Mouse (Mus musculus) limb, embryonic 13.5 days (tissue): ENCODE results near the gene Nrip1. TPM values are rescaled to one million over a fixed set of nuclear protein-coding genes. Genes with fewer than 3 reads are reported as not detected.

Experiments used
- ATAC-seq: fragments of 200-750 bp; cut with Nextera tagmentation; 2 replicates; pipeline ENCODE4 v1.8.0; 2017; ENCODE audit warnings: low read depth, moderate number of reproducible peaks, moderate TSS enrichment; ENCODE audit not compliant: low FRiP score
- H3K27ac ChIP-seq: fragments of 300-500 bp; sonication (generic); 2 replicates; pipeline ENCODE4 v1.5.1; 2015; ENCODE audit warnings: inconsistent platforms, mild to moderate bottlenecking, moderate library complexity
- H3K27me3 ChIP-seq: fragments of 300-500 bp; sonication (generic); 2 replicates; pipeline ENCODE4 v1.6.1; 2015; ENCODE audit warnings: mild to moderate bottlenecking, inconsistent platforms
- H3K36me3 ChIP-seq: fragments of 300-500 bp; sonication (generic); 2 replicates; pipeline ENCODE4 v1.6.1; 2015; ENCODE audit warnings: inconsistent platforms, mild to moderate bottlenecking, moderate library complexity
- H3K4me1 ChIP-seq: fragments of 300-500 bp; sonication (generic); 2 replicates; pipeline ENCODE4 v1.6.1; 2015; ENCODE audit warnings: inconsistent platforms
- H3K4me2 ChIP-seq: fragments of 300-500 bp; sonication (generic); replicated peaks from 2 replicates; pipeline ENCODE4 v1.6.1; 2015; ENCODE audit warnings: inconsistent platforms, mild to moderate bottlenecking, moderate library complexity
- H3K4me3 ChIP-seq: fragments of 300-500 bp; sonication (generic); 2 replicates; pipeline ENCODE4 v1.5.1; 2015; ENCODE audit warnings: moderate library complexity, mild to moderate bottlenecking, inconsistent platforms
- H3K9ac ChIP-seq: fragments of 300-500 bp; sonication (generic); 2 replicates; pipeline ENCODE4 v1.6.1; 2015; ENCODE audit warnings: mild to moderate bottlenecking, inconsistent platforms
- H3K9me3 ChIP-seq: fragments of 300-500 bp; sonication (generic); 2 replicates; pipeline ENCODE4 v1.6.1; 2016; ENCODE audit warnings: inconsistent platforms
- WGBS: fragments of 180-500 bp; shearing (Covaris S2); methylation state at CpG from one replicate; pipeline ENCODE4 v1.1.7; 2015; 5-methylcytosine and 5-hydroxymethylcytosine counted together
- polyA plus RNA-seq: library from polyadenylated mRNA; unstranded; fragments of >200 nt; fragmentation: Nextera tagmentation; extraction: Ambion mirVana; gene quantifications from 2 replicates; pipeline ENCODE4 v1.2.1, GENCODE M21; 2015

Nrip1 gene
- polyA plus RNA-seq, 1 experiment from 2014 or later = 39.4 TPM

GRCm38 (mm10) chr16:76357155-76357554, 16.5 kb downstream of the Nrip1 start:
- H3K9ac ChIP-seq = no peak overlapping the region
- H3K27ac ChIP-seq = no peak overlapping the region
- H3K4me1 ChIP-seq = peaks cover 23% of the 10 kb centered on the region
- H3K36me3 ChIP-seq = peaks cover 5% of the 10 kb centered on the region; the same call in 1 of the 2 replicates
- H3K9me3 ChIP-seq = no peaks in the 10 kb centered on the region
- no peak overlapping the region for H3K4me2 ChIP-seq
- H3K27me3 ChIP-seq = no peaks in the 10 kb centered on the region
- WGBS = 92% methylated on average over 12 of the region's 12 CpGs
- H3K4me3 ChIP-seq = no peak overlapping the region
- no peak for ATAC-seq

- Histone ChIP-seq H3K27ac (no peak overlapping the region), H3K36me3 (peaks cover 9% of the 10 kb centered on the region; the same call in 1 of the 2 replicates), H3K9ac (no peak overlapping the region), H3K4me1 (peaks cover 23% of the 10 kb centered on the region), H3K4me3 (no peak overlapping the region), H3K4me2 (no peak overlapping the region), H3K27me3 (no peaks in the 10 kb centered on the region), H3K9me3 (no peaks in the 10 kb centered on the region)
- no peak for ATAC-seq
- WGBS = 92% methylated on average over 14 of the region's 14 CpGs
These were observed 17.6 kb downstream of the Nrip1 start for GRCm38 (mm10) chr16:76355947-76356550.

GRCm38 (mm10) chr16:76355267-76355666, 18.4 kb downstream of the Nrip1 start:
- H3K27ac ChIP-seq = no peak overlapping the region
- no peak overlapping the region for H3K9ac ChIP-seq
- H3K4me2 ChIP-seq = no peak overlapping the region
- no peak; the same call in 1 of the 2 replicates for ATAC-seq
- no peak overlapping the region for H3K4me3 ChIP-seq
- 45% methylated on average over 5 of the region's 5 CpGs for WGBS
- no peaks in the 10 kb centered on the region for H3K27me3 ChIP-seq
- peaks cover 23% of the 10 kb centered on the region for H3K4me1 ChIP-seq
- no peaks in the 10 kb centered on the region for H3K9me3 ChIP-seq
- H3K36me3 ChIP-seq = peaks cover 15% of the 10 kb centered on the region; the same call in 1 of the 2 replicates

- Histone ChIP-seq H3K9ac (no peak overlapping the region), H3K27ac (no peak overlapping the region), H3K4me1 (peaks cover 23% of the 10 kb centered on the region), H3K4me2 (no peak overlapping the region), H3K27me3 (no peaks in the 10 kb centered on the region), H3K9me3 (no peaks in the 10 kb centered on the region), H3K4me3 (no peak overlapping the region), H3K36me3 (peaks cover 16% of the 10 kb centered on the region)
- ATAC-seq = no peak
- 58% methylated on average over 3 of the region's 3 CpGs for WGBS
These were observed 18.8 kb downstream of the Nrip1 start for GRCm38 (mm10) chr16:76354841-76355240.

GRCm38 (mm10) chr16:76354289-76354688, 19.3 kb downstream of the Nrip1 start:
- Histone ChIP-seq H3K9ac (no peak overlapping the region), H3K36me3 (peaks cover 22% of the 10 kb centered on the region), H3K9me3 (no peaks in the 10 kb centered on the region), H3K27me3 (no peaks in the 10 kb centered on the region), H3K27ac (no peak overlapping the region), H3K4me1 (peaks cover 20% of the 10 kb centered on the region), H3K4me3 (no peak overlapping the region), H3K4me2 (no peak overlapping the region)
- no peak for ATAC-seq
- 87% methylated on average over 7 of the region's 7 CpGs for WGBS

- H3K27ac ChIP-seq = no peak overlapping the region
- H3K4me1 ChIP-seq = no peaks in the 10 kb centered on the region; the same call in 1 of the 2 replicates
- H3K36me3 ChIP-seq = peaks cover 30% of the 10 kb centered on the region
- H3K9ac ChIP-seq = no peak overlapping the region
- no peak overlapping the region for H3K4me3 ChIP-seq
- H3K4me2 ChIP-seq = no peak overlapping the region
- H3K27me3 ChIP-seq = no peaks in the 10 kb centered on the region
- ATAC-seq = no peak
- whole genome bisulfite sequencing = 90% methylated on average over 8 of the region's 8 CpGs
- H3K9me3 ChIP-seq = no peaks in the 10 kb centered on the region
These were observed 22.7 kb downstream of the Nrip1 start for GRCm38 (mm10) chr16:76350922-76351321.

- no peak overlapping the region for H3K27ac ChIP-seq
- H3K4me3 ChIP-seq = no peak overlapping the region
- H3K4me1 ChIP-seq = no peaks in the 10 kb centered on the region
- H3K27me3 ChIP-seq = no peaks in the 10 kb centered on the region
- H3K4me2 ChIP-seq = no peak overlapping the region
- H3K9ac ChIP-seq = no peak overlapping the region
- no peak for ATAC-seq
- peaks cover 40% of the 10 kb centered on the region for H3K36me3 ChIP-seq
- WGBS = 83% methylated on average over 11 of the region's 11 CpGs
- H3K9me3 ChIP-seq = peaks cover 3% of the 10 kb centered on the region; the same call in 1 of the 2 replicates
These were observed 24.6 kb downstream of the Nrip1 start for GRCm38 (mm10) chr16:76349053-76349452.

- 91% methylated on average over 13 of the region's 13 CpGs for WGBS
- H3K27ac ChIP-seq = no peak overlapping the region
- no peaks in the 10 kb centered on the region for H3K4me1 ChIP-seq
- H3K36me3 ChIP-seq = peaks cover 45% of the 10 kb centered on the region
- no peak for ATAC-seq
- no peaks in the 10 kb centered on the region for H3K27me3 ChIP-seq
- peaks cover 8% of the 10 kb centered on the region; the same call in 1 of the 2 replicates for H3K9me3 ChIP-seq
- H3K9ac ChIP-seq = no peak overlapping the region
- no peak overlapping the region for H3K4me3 ChIP-seq
- H3K4me2 ChIP-seq = no peak overlapping the region
These were observed 25.8 kb downstream of the Nrip1 start for GRCm38 (mm10) chr16:76347719-76348421.

- H3K27ac ChIP-seq = no peak overlapping the region
- no peak overlapping the region for H3K4me2 ChIP-seq
- no peak overlapping the region for H3K4me3 ChIP-seq
- WGBS = 96% methylated on average over 7 of the region's 7 CpGs
- peaks cover 8% of the 10 kb centered on the region; the same call in 1 of the 2 replicates for H3K9me3 ChIP-seq
- no peak overlapping the region for H3K9ac ChIP-seq
- H3K36me3 ChIP-seq = peaks cover 36% of the 10 kb centered on the region
- H3K27me3 ChIP-seq = no peaks in the 10 kb centered on the region
- no peak for ATAC-seq
- H3K4me1 ChIP-seq = no peaks in the 10 kb centered on the region
These were observed 27.3 kb downstream of the Nrip1 start for GRCm38 (mm10) chr16:76346371-76346770.

- no peak overlapping the region for H3K9ac ChIP-seq
- H3K4me3 ChIP-seq = no peak overlapping the region
- H3K4me1 ChIP-seq = no peaks in the 10 kb centered on the region; the same call in 1 of the 2 replicates
- 78% methylated on average over 3 of the region's 3 CpGs for WGBS
- H3K27me3 ChIP-seq = no peaks in the 10 kb centered on the region
- peaks cover 29% of the 10 kb centered on the region for H3K36me3 ChIP-seq
- no peak overlapping the region for H3K4me2 ChIP-seq
- no peak for ATAC-seq
- peaks cover 8% of the 10 kb centered on the region; the same call in 1 of the 2 replicates for H3K9me3 ChIP-seq
- no peak overlapping the region for H3K27ac ChIP-seq
These were observed 28.8 kb downstream of the Nrip1 start for GRCm38 (mm10) chr16:76344761-76345368.

- Histone ChIP-seq H3K27ac (no peak overlapping the region), H3K27me3 (no peaks in the 10 kb centered on the region), H3K9me3 (peaks cover 8% of the 10 kb centered on the region; the same call in 1 of the 2 replicates), H3K9ac (no peak overlapping the region), H3K36me3 (peaks cover 21% of the 10 kb centered on the region), H3K4me1 (no peaks in the 10 kb centered on the region; the same call in 1 of the 2 replicates), H3K4me2 (no peak overlapping the region), H3K4me3 (no peak overlapping the region)
- 96% methylated on average over 2 of the region's 2 CpGs for WGBS
- no peak for ATAC-seq
These were observed 29.6 kb downstream of the Nrip1 start for GRCm38 (mm10) chr16:76344030-76344429.

GRCm38 (mm10) chr16:76341636-76342035, 32.0 kb downstream of the Nrip1 start:
- WGBS = 79% methylated on average over 8 of the region's 8 CpGs
- peaks cover 8% of the 10 kb centered on the region; the same call in 1 of the 2 replicates for H3K9me3 ChIP-seq
- no peak overlapping the region for H3K4me2 ChIP-seq

More at GRCm38 (mm10) chr16:76341636-76342035, 32.0 kb downstream of the Nrip1 start:
- no peak for ATAC-seq
- H3K4me1 ChIP-seq = no peaks in the 10 kb centered on the region; the same call in 1 of the 2 replicates
- H3K36me3 ChIP-seq = peaks cover 21% of the 10 kb centered on the region
- H3K27me3 ChIP-seq = no peaks in the 10 kb centered on the region
- no peak overlapping the region for H3K4me3 ChIP-seq
- no peak overlapping the region for H3K9ac ChIP-seq
- no peak overlapping the region for H3K27ac ChIP-seq
